Comparison of ENCODE assay signal across 32 mouse cellular contexts in the genomic region with DNA sequence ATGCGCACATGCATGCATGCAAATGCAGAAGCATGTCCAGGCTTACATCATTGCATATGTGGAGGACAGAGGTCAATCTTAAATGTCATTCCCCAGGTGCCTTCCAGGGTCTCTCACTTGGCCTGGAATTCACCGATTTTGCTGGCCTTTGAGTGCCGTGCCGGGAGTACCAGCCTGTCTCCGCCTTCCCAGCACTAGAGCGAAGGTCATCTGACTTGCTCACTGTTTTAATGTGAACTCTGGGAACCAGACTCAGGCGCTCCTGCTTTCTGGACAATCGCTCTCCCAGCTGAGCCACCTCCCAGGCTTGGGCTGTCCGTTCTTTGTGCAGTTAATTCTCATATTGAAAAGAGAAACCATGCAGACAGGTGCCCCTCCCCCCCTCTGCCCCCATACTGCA. TPM values are rescaled to one million over a fixed set of nuclear protein-coding genes. Genes with fewer than 3 reads are reported as not detected.
DNase-seq lines count a peak whose midpoint lies in the region; ATAC-seq and TF ChIP-seq lines count a peak whose summit lies in the region.
"Had no signal": no experiment of that assay in that cellular context is flagged by ENCODE, and none has a peak within 500 bp of the region (broad histone marks: within the 10 kb centered on the region; RNA-seq: fewer than 3 reads in every experiment).

No protein-coding gene starts in this region.

- peaks cover 28% of the 10 kb centered on the region for H3K4me1 ChIP-seq in forebrain, embryonic 12.5 days
- H3K4me1 ChIP-seq in forebrain, embryonic 16.5 days (replicated peaks; ENCODE audit: control insufficient read depth, insufficient read depth, low read length) = peaks cover 13% of the 10 kb centered on the region
- H3K4me1 ChIP-seq in kidney, adult 2 months (ENCODE audit: control insufficient read depth, insufficient read depth, low read length) = no peaks in the 10 kb centered on the region; the same call in 1 of the 2 replicates
- H3K4me1 ChIP-seq in midbrain, embryonic 10.5 days = peaks cover 13% of the 10 kb centered on the region
- no peaks in the 10 kb centered on the region; the same call in 1 of the 2 replicates for H3K4me1 ChIP-seq in midbrain, embryonic 15.5 days
- no peaks in the 10 kb centered on the region for H3K4me1 ChIP-seq in intestine, postnatal 0 days (replicated peaks; ENCODE audit: control insufficient read depth, insufficient read depth, low read length)
- H3K4me1 ChIP-seq: embryonic facial prominence, embryonic 13.5 days; megakaryocyte, embryonic 14.5 days; stomach, embryonic 15.5 days had no signal

- H3K36me3 ChIP-seq in forebrain, embryonic 12.5 days (replicated peaks) = peaks cover 75% of the 10 kb centered on the region
- peaks cover 14% of the 10 kb centered on the region for H3K36me3 ChIP-seq in forebrain, embryonic 16.5 days (ENCODE audit: control insufficient read depth, insufficient read depth)
- H3K36me3 ChIP-seq in kidney, adult 2 months (ENCODE audit: control insufficient read depth, insufficient read depth, low read length) = no peaks in the 10 kb centered on the region
- peaks cover 81% of the 10 kb centered on the region for H3K36me3 ChIP-seq in midbrain, embryonic 10.5 days
- peaks cover 30% of the 10 kb centered on the region for H3K36me3 ChIP-seq in midbrain, embryonic 15.5 days (replicated peaks)
- H3K36me3 ChIP-seq in intestine, postnatal 0 days (ENCODE audit: control insufficient read depth, insufficient read depth) = no peaks in the 10 kb centered on the region; the same call in 1 of the 2 replicates

- H3K4me3 ChIP-seq in forebrain, embryonic 12.5 days (replicated peaks) = no peak overlapping the region
- H3K4me3 ChIP-seq in forebrain, embryonic 16.5 days (replicated peaks; ENCODE audit: low read length) = no peak overlapping the region
- no peak overlapping the region for H3K4me3 ChIP-seq in kidney, adult 2 months (ENCODE audit: insufficient read depth, low read depth, low read length)
- H3K4me3 ChIP-seq in midbrain, embryonic 10.5 days = no peak overlapping the region
- no peak overlapping the region for H3K4me3 ChIP-seq in midbrain, embryonic 15.5 days
- no peak overlapping the region for H3K4me3 ChIP-seq in intestine, postnatal 0 days (ENCODE audit: low read depth, low read length)
- H3K4me3 ChIP-seq: embryonic facial prominence, embryonic 13.5 days; forebrain, embryonic 13.5 days; gastrocnemius, adult 2 months; limb, embryonic 10.5 days; limb, embryonic 15.5 days; megakaryocyte, embryonic 14.5 days; neural tube, embryonic 15.5 days; stomach, embryonic 15.5 days had no signal

- no peak for TF ChIP-seq POLR2A in kidney, adult 2 months (IDR thresholded peaks at IDR 0.05; ENCODE audit: low read depth, low read length)

- TF ChIP-seq CTCF in kidney, adult 2 months (conservative IDR thresholded peaks at IDR 0.05; ENCODE audit: insufficient read depth, insufficient read length, low read depth, low read length) = no peak
- no peak for TF ChIP-seq CTCF in intestine, postnatal 0 days (IDR thresholded peaks at IDR 0.05; ENCODE audit: low read depth)

- H3K27ac ChIP-seq in forebrain, embryonic 12.5 days = peak overlapping the region; percentile 46
- no peak overlapping the region for H3K27ac ChIP-seq in forebrain, embryonic 16.5 days (ENCODE audit: low read length)
- H3K27ac ChIP-seq in kidney, adult 2 months (ENCODE audit: insufficient read depth, low read depth, low read length) = no peak overlapping the region
- peak overlapping the region; percentile 28; the same call in 1 of the 2 replicates for H3K27ac ChIP-seq in midbrain, embryonic 10.5 days (replicated peaks)
- H3K27ac ChIP-seq in midbrain, embryonic 15.5 days = no peak overlapping the region
- H3K27ac ChIP-seq in intestine, postnatal 0 days (ENCODE audit: low read depth, low read length) = no peak overlapping the region
- H3K27ac ChIP-seq: embryonic facial prominence, embryonic 13.5 days; forebrain, embryonic 13.5 days; gastrocnemius, adult 2 months; hindbrain, embryonic 14.5 days; limb, embryonic 10.5 days; limb, embryonic 15.5 days; neural tube, embryonic 15.5 days; stomach, embryonic 15.5 days had no signal

- H3K4me2 ChIP-seq in forebrain, embryonic 12.5 days = no peak overlapping the region
- no peak overlapping the region for H3K4me2 ChIP-seq in forebrain, embryonic 16.5 days (ENCODE audit: low read length)
- no peak overlapping the region for H3K4me2 ChIP-seq in midbrain, embryonic 15.5 days
- no peak overlapping the region for H3K4me2 ChIP-seq in intestine, postnatal 0 days (replicated peaks; ENCODE audit: low read depth)
- H3K4me2 ChIP-seq: embryonic facial prominence, embryonic 13.5 days; forebrain, embryonic 13.5 days; heart, embryonic 11.5 days; hindbrain, embryonic 14.5 days; limb, embryonic 15.5 days; neural tube, embryonic 15.5 days; stomach, embryonic 15.5 days had no signal

- 66% methylated on average over 9 of the region's 9 CpGs for WGBS in forebrain, embryonic 12.5 days
- 59% methylated on average over 9 of the region's 9 CpGs for WGBS in forebrain, embryonic 16.5 days
- 60% methylated on average over 9 of the region's 9 CpGs for WGBS in kidney, adult 2 months
- 84% methylated on average over 9 of the region's 9 CpGs for WGBS in midbrain, embryonic 10.5 days
- WGBS in midbrain, embryonic 15.5 days = 49% methylated on average over 9 of the region's 9 CpGs
- WGBS in intestine, postnatal 0 days = 44% methylated on average over 9 of the region's 9 CpGs

- peak; percentile 19 for DNase-seq in kidney, adult 2 months
- DNase-seq in kidney, postnatal 4 days = no peak
- DNase-seq in midbrain, embryonic 10.5 days (ENCODE audit: low spot score) = no peak
- DNase-seq: adrenal gland, postnatal 10 days; cerebellum, adult 18-20 months; gastrocnemius, adult 2 months; gastrocnemius, postnatal 36 days; heart, adult 18-20 months; heart, postnatal 36 days; layer of hippocampus, adult 9-11 months; lung, postnatal 36 days; retina, postnatal 1 day; right cerebral cortex, postnatal 25 days had no signal

- ATAC-seq in forebrain, embryonic 12.5 days (ENCODE audit: low FRiP score) = no peak
- no peak for ATAC-seq in forebrain, embryonic 16.5 days
- no peak for ATAC-seq in midbrain, embryonic 15.5 days (replicated peaks)
- 0 out of 2 replicates have a peak, but pooled peaks have one; percentile 20 for ATAC-seq in intestine, postnatal 0 days
- ATAC-seq: forebrain, embryonic 13.5 days; Patski had no signal

- no peaks in the 10 kb centered on the region for H3K27me3 ChIP-seq in forebrain, embryonic 12.5 days
- H3K27me3 ChIP-seq in forebrain, embryonic 16.5 days (replicated peaks; ENCODE audit: control insufficient read depth, insufficient read depth, low read length) = no peaks in the 10 kb centered on the region
- no peaks in the 10 kb centered on the region for H3K27me3 ChIP-seq in kidney, adult 2 months (replicated peaks; ENCODE audit: control insufficient read depth, insufficient read depth, low read length)
- H3K27me3 ChIP-seq in midbrain, embryonic 10.5 days (ENCODE audit: low read depth, poor library complexity, severe bottlenecking) = no peaks in the 10 kb centered on the region
- H3K27me3 ChIP-seq in midbrain, embryonic 15.5 days (replicated peaks) = no peaks in the 10 kb centered on the region
- no peaks in the 10 kb centered on the region for H3K27me3 ChIP-seq in intestine, postnatal 0 days (replicated peaks; ENCODE audit: control insufficient read depth, insufficient read depth, low read length)
- H3K27me3 ChIP-seq: embryonic facial prominence, embryonic 13.5 days; forebrain, embryonic 13.5 days; limb, embryonic 15.5 days; neural tube, embryonic 15.5 days; Patski; stomach, embryonic 15.5 days had no signal

- no peaks in the 10 kb centered on the region for H3K9me3 ChIP-seq in forebrain, embryonic 12.5 days
- H3K9me3 ChIP-seq in forebrain, embryonic 16.5 days (ENCODE audit: control insufficient read depth, low read length) = no peaks in the 10 kb centered on the region
- H3K9me3 ChIP-seq in midbrain, embryonic 10.5 days (replicated peaks) = peaks cover 6% of the 10 kb centered on the region
- no peaks in the 10 kb centered on the region for H3K9me3 ChIP-seq in midbrain, embryonic 15.5 days
- H3K9me3 ChIP-seq in intestine, postnatal 0 days (ENCODE audit: control insufficient read depth) = no peaks in the 10 kb centered on the region
- H3K9me3 ChIP-seq: embryonic facial prominence, embryonic 13.5 days; forebrain, embryonic 13.5 days; limb, embryonic 10.5 days; limb, embryonic 15.5 days; neural tube, embryonic 15.5 days; stomach, embryonic 15.5 days had no signal

- 0 out of 2 replicates have a peak overlapping the region, but pooled peaks have one; percentile 36 for H3K9ac ChIP-seq in forebrain, embryonic 12.5 days
- no peak overlapping the region for H3K9ac ChIP-seq in forebrain, embryonic 16.5 days (replicated peaks; ENCODE audit: low read depth, low read length)
- no peak overlapping the region for H3K9ac ChIP-seq in midbrain, embryonic 15.5 days
- H3K9ac ChIP-seq in intestine, postnatal 0 days (ENCODE audit: low read depth, low read length) = no peak overlapping the region
- H3K9ac ChIP-seq: embryonic facial prominence, embryonic 13.5 days; forebrain, embryonic 13.5 days; hindbrain, embryonic 14.5 days; limb, embryonic 15.5 days; neural tube, embryonic 15.5 days; stomach, embryonic 15.5 days had no signal

RNA-seq across cellular contexts. Expression of a gene that starts 19.5 kb away (rescaled TPM):
- polyA plus RNA-seq in forebrain, embryonic 12.5 days (2016; fragmentation: Nextera tagmentation; extraction: Ambion mirVana) = 9.0 and 9.8 TPM in 2 replicates
- 12.7 and 14.5 TPM in 2 replicates for polyA plus RNA-seq in forebrain, embryonic 16.5 days (2015; fragmentation: Nextera tagmentation; extraction: Ambion mirVana)
- polyA plus RNA-seq in kidney, adult 2 months (2012; rRNA removed) = 67.8 and 92.4 TPM in 2 replicates
- 12.2 and 13.1 TPM in 2 replicates for polyA plus RNA-seq in midbrain, embryonic 10.5 days (2016; fragmentation: Nextera tagmentation; extraction: Ambion mirVana)
- polyA plus RNA-seq in midbrain, embryonic 15.5 days (2015; fragmentation: Nextera tagmentation; extraction: Ambion mirVana) = 21.7 and 22.2 TPM in 2 replicates
- polyA plus RNA-seq in intestine, postnatal 0 days (2015; fragmentation: Nextera tagmentation; extraction: Ambion mirVana) = 49.9 and 53.5 TPM in 2 replicates

RNA-seq across cellular contexts. Expression of a gene that starts 22.0 kb away (rescaled TPM):
- 35.7 and 37.6 TPM in 2 replicates for polyA plus RNA-seq in forebrain, embryonic 12.5 days (2016; fragmentation: Nextera tagmentation; extraction: Ambion mirVana)
- 49.3 and 55.2 TPM in 2 replicates for polyA plus RNA-seq in forebrain, embryonic 16.5 days (2015; fragmentation: Nextera tagmentation; extraction: Ambion mirVana)
- polyA plus RNA-seq in kidney, adult 2 months (2012; rRNA removed) = 2.3 and 3.5 TPM in 2 replicates
- 13.3 and 16.9 TPM in 2 replicates for polyA plus RNA-seq in midbrain, embryonic 10.5 days (2016; fragmentation: Nextera tagmentation; extraction: Ambion mirVana)
- polyA plus RNA-seq in midbrain, embryonic 15.5 days (2015; fragmentation: Nextera tagmentation; extraction: Ambion mirVana) = 60.1 and 62.9 TPM in 2 replicates
- 8.1 and 8.6 TPM in 2 replicates for polyA plus RNA-seq in intestine, postnatal 0 days (2015; fragmentation: Nextera tagmentation; extraction: Ambion mirVana)

RNA-seq across cellular contexts. Expression of a gene that starts 22.2 kb away (rescaled TPM):
- not detected in 2 replicates for polyA plus RNA-seq in forebrain, embryonic 12.5 days (2016; fragmentation: Nextera tagmentation; extraction: Ambion mirVana)
- not detected in 2 replicates for polyA plus RNA-seq in forebrain, embryonic 16.5 days (2015; fragmentation: Nextera tagmentation; extraction: Ambion mirVana)
- polyA plus RNA-seq in kidney, adult 2 months (2012; rRNA removed) = not detected in 2 replicates
- not detected in 2 replicates for polyA plus RNA-seq in midbrain, embryonic 10.5 days (2016; fragmentation: Nextera tagmentation; extraction: Ambion mirVana)
- not detected in 2 replicates for polyA plus RNA-seq in midbrain, embryonic 15.5 days (2015; fragmentation: Nextera tagmentation; extraction: Ambion mirVana)
- polyA plus RNA-seq in intestine, postnatal 0 days (2015; fragmentation: Nextera tagmentation; extraction: Ambion mirVana) = not detected in 2 replicates
- polyA plus RNA-seq: embryonic facial prominence, embryonic 13.5 days; forebrain, embryonic 13.5 days; heart, embryonic 11.5 days; heart, embryonic 16.5 days; hindbrain, embryonic 14.5 days; intestine, embryonic 14.5 days; kidney, embryonic 16.5 days; limb, embryonic 10.5 days; limb, embryonic 15.5 days; liver, embryonic 16.5 days; lung, embryonic 16.5 days; neural tube, embryonic 15.5 days; Patski; stomach, embryonic 15.5 days had no signal

RNA-seq across cellular contexts. Expression of a gene that starts 35.0 kb away (rescaled TPM):
- polyA plus RNA-seq in forebrain, embryonic 12.5 days (2016; fragmentation: Nextera tagmentation; extraction: Ambion mirVana) = 0.17 and 0.23 TPM in 2 replicates
- polyA plus RNA-seq in forebrain, embryonic 16.5 days (2015; fragmentation: Nextera tagmentation; extraction: Ambion mirVana) = 0.26 and 0.46 TPM in 2 replicates
- 62.1 and 67.1 TPM in 2 replicates for polyA plus RNA-seq in kidney, adult 2 months (2012; rRNA removed)
- 0.20 and 0.25 TPM in 2 replicates for polyA plus RNA-seq in midbrain, embryonic 10.5 days (2016; fragmentation: Nextera tagmentation; extraction: Ambion mirVana)
- polyA plus RNA-seq in midbrain, embryonic 15.5 days (2015; fragmentation: Nextera tagmentation; extraction: Ambion mirVana) = 0.31 and 0.43 TPM in 2 replicates
- 5.4 and 5.6 TPM in 2 replicates for polyA plus RNA-seq in intestine, postnatal 0 days (2015; fragmentation: Nextera tagmentation; extraction: Ambion mirVana)
- polyA plus RNA-seq: Patski had no signal

RNA-seq across cellular contexts. Expression of a gene that starts 39.5 kb away (rescaled TPM):
- 0.09 and 0.15 TPM in 2 replicates for polyA plus RNA-seq in forebrain, embryonic 12.5 days (2016; fragmentation: Nextera tagmentation; extraction: Ambion mirVana)
- 0.11 TPM in 1 of 2 replicates, not detected in the other for polyA plus RNA-seq in forebrain, embryonic 16.5 days (2015; fragmentation: Nextera tagmentation; extraction: Ambion mirVana)
- polyA plus RNA-seq in kidney, adult 2 months (2012; rRNA removed) = 2.0 TPM in 2 replicates
- 0.25 and 0.26 TPM in 2 replicates for polyA plus RNA-seq in midbrain, embryonic 10.5 days (2016; fragmentation: Nextera tagmentation; extraction: Ambion mirVana)
- polyA plus RNA-seq in midbrain, embryonic 15.5 days (2015; fragmentation: Nextera tagmentation; extraction: Ambion mirVana) = not detected in 2 replicates
- polyA plus RNA-seq in intestine, postnatal 0 days (2015; fragmentation: Nextera tagmentation; extraction: Ambion mirVana) = not detected in 2 replicates
- polyA plus RNA-seq: forebrain, embryonic 13.5 days; hindbrain, embryonic 14.5 days; intestine, embryonic 14.5 days; liver, embryonic 16.5 days; Patski had no signal

Comparison
In these comparisons a context has a peak if more than half of its experiments do, and no peak if none do; other contexts are left out.
1. H3K27ac ChIP-seq: peak in forebrain, embryonic 12.5 days (single experiment) and midbrain, embryonic 10.5 days (single experiment); none in forebrain, embryonic 16.5 days (single experiment), kidney, adult 2 months (single experiment), midbrain, embryonic 15.5 days (single experiment) and intestine, postnatal 0 days (single experiment).